Mouse (Mus musculus) liver, embryonic 14.5 days (tissue): ENCODE results near the gene Tmem132d.

ENCODE experiments used
- CTCF ChIP-seq: IDR thresholded peaks from 2 replicates; pipeline ENCODE4 v1.5.1; 2016; ENCODE audit warnings: antibody characterized with exemption, low read depth, control low read depth
- EP300 ChIP-seq: IDR thresholded peaks from 2 replicates; pipeline ENCODE4 v1.6.1; 2016; ENCODE audit warnings: antibody characterized with exemption, low read depth

DNA sequence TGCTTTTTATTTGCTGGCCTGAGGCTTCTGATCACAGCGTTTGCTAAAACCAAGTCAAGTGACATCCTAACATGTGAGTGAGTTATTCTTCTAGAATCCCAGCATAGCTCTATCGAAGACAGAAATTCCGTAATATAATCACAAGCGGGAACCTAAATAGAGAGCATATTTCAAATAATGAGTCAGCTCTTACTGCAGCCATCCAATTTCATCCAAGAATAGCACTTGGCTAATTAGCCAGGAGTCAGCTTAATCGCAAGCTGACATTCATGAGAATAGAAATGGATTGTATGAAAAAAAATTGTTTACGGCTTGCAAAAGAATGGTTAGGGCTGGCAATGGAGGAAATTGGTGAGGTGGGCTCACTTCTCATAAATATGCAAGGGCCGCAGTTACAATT is 63.8 kb downstream of the Tmem132d start:
- TF ChIP-seq EP300 (no peak), CTCF (no peak)
